Comparison of ENCODE assay signal across 9 mouse cellular contexts in genomic region chr11:85695614-85696263, GRCm38 (mm10).
DNase-seq lines count a peak whose midpoint lies in the region; ATAC-seq and TF ChIP-seq lines count a peak whose summit lies in the region.
"Had no signal": no experiment of that assay in that cellular context is flagged by ENCODE, and none has a peak within 500 bp of the region (broad histone marks: within the 10 kb centered on the region; RNA-seq: fewer than 3 reads in every experiment).

No protein-coding gene starts in this region.

- H3K27ac ChIP-seq in heart, embryonic 16.5 days (ENCODE audit: low read length), result no peak overlapping the region
- H3K27ac ChIP-seq in intestine, embryonic 15.5 days, result peak overlapping the region; percentile 81
- H3K27ac ChIP-seq in limb, embryonic 10.5 days, result peak overlapping the region; percentile 68
- H3K27ac ChIP-seq in small intestine, adult 2 months (ENCODE audit: insufficient read depth, low read depth, low read length), result no peak overlapping the region; the same call in 1 of the 2 replicates
- no peak overlapping the region for H3K27ac ChIP-seq in forebrain, embryonic 11.5 days (ENCODE audit: low read depth, low read length)
- H3K27ac ChIP-seq in midbrain, embryonic 15.5 days, result no peak overlapping the region

- no peak overlapping the region for H3K4me3 ChIP-seq in heart, embryonic 16.5 days (ENCODE audit: low read length)
- no peak overlapping the region for H3K4me3 ChIP-seq in intestine, embryonic 15.5 days (replicated peaks)
- H3K4me3 ChIP-seq in limb, embryonic 10.5 days, result no peak overlapping the region
- H3K4me3 ChIP-seq in small intestine, adult 2 months (ENCODE audit: low read depth, low read length), result peak overlapping the region; percentile 37
- no peak overlapping the region for H3K4me3 ChIP-seq in forebrain, embryonic 11.5 days (ENCODE audit: low read depth, low read length)
- H3K4me3 ChIP-seq in midbrain, embryonic 15.5 days, result no peak overlapping the region
- H3K4me3 ChIP-seq: myocyte had no signal

- no peak for ATAC-seq in heart, embryonic 16.5 days (replicated peaks; ENCODE audit: extremely low read depth, insufficient read depth, low FRiP score)
- peak; percentile 90 for ATAC-seq in intestine, embryonic 15.5 days
- ATAC-seq in forebrain, embryonic 11.5 days (replicated peaks; ENCODE audit: low FRiP score), result no peak
- ATAC-seq in midbrain, embryonic 15.5 days (replicated peaks), result no peak
- no peak for ATAC-seq in monocyte, adult 5-6 weeks (replicated peaks; ENCODE audit: insufficient number of reproducible peaks, low FRiP score, low TSS enrichment, poor library complexity, severe bottlenecking)

- H3K4me1 ChIP-seq in heart, embryonic 16.5 days (ENCODE audit: control insufficient read depth, insufficient read depth, low read length), result peaks cover 13% of the 10 kb centered on the region
- peaks cover 25% of the 10 kb centered on the region for H3K4me1 ChIP-seq in intestine, embryonic 15.5 days (replicated peaks)
- H3K4me1 ChIP-seq in limb, embryonic 10.5 days, result peaks cover 76% of the 10 kb centered on the region
- peaks cover 15% of the 10 kb centered on the region for H3K4me1 ChIP-seq in small intestine, adult 2 months (ENCODE audit: control insufficient read depth, insufficient read depth, insufficient read length, low read length)
- H3K4me1 ChIP-seq in forebrain, embryonic 11.5 days (replicated peaks; ENCODE audit: control insufficient read depth, insufficient read depth, low read length), result peaks cover 2% of the 10 kb centered on the region; the same call in 1 of the 2 replicates
- H3K4me1 ChIP-seq in midbrain, embryonic 15.5 days, result no peaks in the 10 kb centered on the region

- H3K36me3 ChIP-seq in heart, embryonic 16.5 days (ENCODE audit: control insufficient read depth, insufficient read depth), result no peaks in the 10 kb centered on the region
- H3K36me3 ChIP-seq in intestine, embryonic 15.5 days, result no peaks in the 10 kb centered on the region
- H3K36me3 ChIP-seq in limb, embryonic 10.5 days, result no peaks in the 10 kb centered on the region
- H3K36me3 ChIP-seq in small intestine, adult 2 months (ENCODE audit: control insufficient read depth, insufficient read depth, low read length), result no peaks in the 10 kb centered on the region
- no peaks in the 10 kb centered on the region for H3K36me3 ChIP-seq in forebrain, embryonic 11.5 days (ENCODE audit: control insufficient read depth, insufficient read depth, low read length)
- H3K36me3 ChIP-seq in midbrain, embryonic 15.5 days (replicated peaks), result no peaks in the 10 kb centered on the region

- no peak overlapping the region for H3K9ac ChIP-seq in heart, embryonic 16.5 days (ENCODE audit: low read length)
- H3K9ac ChIP-seq in intestine, embryonic 15.5 days, result no peak overlapping the region
- no peak overlapping the region for H3K9ac ChIP-seq in forebrain, embryonic 11.5 days (ENCODE audit: low read length)
- no peak overlapping the region for H3K9ac ChIP-seq in midbrain, embryonic 15.5 days

- intact Hi-C loops in heart, postnatal 14 days (cut with DNase I), result no loop called here

- no peaks in the 10 kb centered on the region for H3K27me3 ChIP-seq in heart, embryonic 16.5 days (ENCODE audit: control insufficient read depth, insufficient read depth, low read length)
- H3K27me3 ChIP-seq in intestine, embryonic 15.5 days (replicated peaks), result no peaks in the 10 kb centered on the region
- H3K27me3 ChIP-seq in limb, embryonic 10.5 days (ENCODE audit: low read depth, poor library complexity, severe bottlenecking), result peaks cover 48% of the 10 kb centered on the region
- no peaks in the 10 kb centered on the region for H3K27me3 ChIP-seq in small intestine, adult 2 months (ENCODE audit: control insufficient read depth, insufficient read depth, low read length)
- no peaks in the 10 kb centered on the region for H3K27me3 ChIP-seq in forebrain, embryonic 11.5 days (ENCODE audit: control insufficient read depth, insufficient read depth, low read length)
- H3K27me3 ChIP-seq in midbrain, embryonic 15.5 days (replicated peaks), result no peaks in the 10 kb centered on the region

- DNase-seq in heart, postnatal 14 days, result no peak
- DNase-seq in limb, embryonic 10.5 days (ENCODE audit: low spot score), result no peak
- no peak for DNase-seq in forebrain, embryonic 11.5 days (ENCODE audit: low spot score)

- peak; percentile 5; the same call in 1 of the 2 replicates for TF ChIP-seq POLR2A in small intestine, adult 2 months (IDR thresholded peaks at IDR 0.05; ENCODE audit: low read depth, low read length)

- WGBS in heart, embryonic 16.5 days, result 44% methylated on average over 16 of the region's 16 CpGs
- 49% methylated on average over 16 of the region's 16 CpGs for WGBS in intestine, embryonic 15.5 days
- 73% methylated on average over 16 of the region's 16 CpGs for WGBS in limb, embryonic 10.5 days
- 24% methylated on average over 16 of the region's 16 CpGs for WGBS in small intestine, adult 2 months
- 82% methylated on average over 16 of the region's 16 CpGs for WGBS in forebrain, embryonic 11.5 days
- WGBS in midbrain, embryonic 15.5 days, result 74% methylated on average over 16 of the region's 16 CpGs

- peak overlapping the region; percentile 40 for H3K4me2 ChIP-seq in heart, embryonic 16.5 days (ENCODE audit: low read depth, low read length)
- peak overlapping the region; percentile 47 for H3K4me2 ChIP-seq in intestine, embryonic 15.5 days (replicated peaks)
- no peak overlapping the region for H3K4me2 ChIP-seq in forebrain, embryonic 11.5 days (ENCODE audit: low read depth, low read length, severe bottlenecking)
- H3K4me2 ChIP-seq in midbrain, embryonic 15.5 days, result no peak overlapping the region

- H3K9me3 ChIP-seq in heart, embryonic 16.5 days (replicated peaks; ENCODE audit: control insufficient read depth, low read length), result no peaks in the 10 kb centered on the region
- H3K9me3 ChIP-seq in intestine, embryonic 15.5 days, result no peaks in the 10 kb centered on the region
- no peaks in the 10 kb centered on the region for H3K9me3 ChIP-seq in limb, embryonic 10.5 days (replicated peaks)
- H3K9me3 ChIP-seq in forebrain, embryonic 11.5 days (ENCODE audit: control insufficient read depth, low read length), result no peaks in the 10 kb centered on the region
- H3K9me3 ChIP-seq in midbrain, embryonic 15.5 days, result no peaks in the 10 kb centered on the region

- no peak for TF ChIP-seq CTCF in small intestine, adult 2 months (IDR thresholded peaks at IDR 0.05; ENCODE audit: extremely low read depth, insufficient read length, insufficient replicate concordance, low read depth, low read length)

Comparison
In these comparisons a context has a peak if more than half of its experiments do, and no peak if none do; other contexts are left out.
1. H3K27ac ChIP-seq: peak in intestine, embryonic 15.5 days (single experiment) and limb, embryonic 10.5 days (single experiment); none in heart, embryonic 16.5 days (single experiment), small intestine, adult 2 months (single experiment), forebrain, embryonic 11.5 days (single experiment) and midbrain, embryonic 15.5 days (single experiment).
2. H3K4me2 ChIP-seq: peak in heart, embryonic 16.5 days (single experiment) and intestine, embryonic 15.5 days (single experiment); none in forebrain, embryonic 11.5 days (single experiment) and midbrain, embryonic 15.5 days (single experiment).